Comparison of ENCODE assay signal across 20 mouse cellular contexts in genomic region chr5:52677126-52677525, GRCm38 (mm10). TPM values are rescaled to one million over a fixed set of nuclear protein-coding genes. Genes with fewer than 3 reads are reported as not detected.
DNase-seq lines count a peak whose midpoint lies in the region; ATAC-seq and TF ChIP-seq lines count a peak whose summit lies in the region.
"Had no signal": no experiment of that assay in that cellular context is flagged by ENCODE, and none has a peak within 500 bp of the region (broad histone marks: within the 10 kb centered on the region; RNA-seq: fewer than 3 reads in every experiment).

No protein-coding gene starts in this region.

- peak; percentile 16 for DNase-seq in gastrocnemius, adult 2 months
- no peak for DNase-seq in gastrocnemius, postnatal 10 days
- DNase-seq in lung, postnatal 4 days = peak; percentile 14 to 28
- no peak for DNase-seq in lung, postnatal 0 days (ENCODE audit: low spot score)
- DNase-seq in MEL (ENCODE audit: low read depth, low spot score) = no peak
- no peak for DNase-seq in right cerebral cortex, postnatal 4 days
- DNase-seq: adrenal gland, adult 2 months; adrenal gland, postnatal 25 days; cerebellum, adult 8-10 months; cerebellum, postnatal 14 days; gastrocnemius, postnatal 36 days had no signal

- ATAC-seq in lung, postnatal 0 days = no peak
- ATAC-seq in megakaryocyte progenitor cell, adult 5-6 weeks (replicated peaks; ENCODE audit: poor library complexity) = peak; percentile 80
- ATAC-seq: forebrain, embryonic 16.5 days had no signal

- no peak for TF ChIP-seq POLR2A in MEL (IDR thresholded peaks at IDR 0.05; ENCODE audit: control insufficient read depth in 1 of 2, insufficient read depth in 1 of 2, low read depth in 1 of 2, low read length in 2 of 2, poor library complexity in 1 of 2)

- WGBS in lung, postnatal 0 days = 59% methylated on average over 3 of the region's 3 CpGs

- intact Hi-C loops in gastrocnemius, adult 2 months (cut with DNase I) = no loop called here

- no peaks in the 10 kb centered on the region for H3K9me3 ChIP-seq in lung, postnatal 0 days (ENCODE audit: low read length)
- no peaks in the 10 kb centered on the region for H3K9me3 ChIP-seq in MEL (replicated peaks; ENCODE audit: insufficient read depth, low read length)
- H3K9me3 ChIP-seq: embryonic facial prominence, embryonic 13.5 days; forebrain, embryonic 12.5 days; heart, embryonic 15.5 days; hindbrain, embryonic 10.5 days had no signal

- TF ChIP-seq RAD21 in MEL (IDR thresholded peaks at IDR 0.05; ENCODE audit: low read depth, low read length) = no peak

- H3K4me2 ChIP-seq in lung, postnatal 0 days (replicated peaks; ENCODE audit: low read depth, low read length) = no peak overlapping the region
- H3K4me2 ChIP-seq: embryonic facial prominence, embryonic 13.5 days; forebrain, embryonic 12.5 days; heart, embryonic 11.5 days; heart, embryonic 15.5 days; hindbrain, embryonic 14.5 days had no signal

- no peaks in the 10 kb centered on the region for H3K79me2 ChIP-seq in MEL (ENCODE audit: control insufficient read depth, insufficient read depth, low read length, poor library complexity)

- no peak for TF ChIP-seq CTCF in gastrocnemius, adult 2 months (IDR thresholded peaks at IDR 0.05)
- TF ChIP-seq CTCF in lung, postnatal 0 days (IDR thresholded peaks at IDR 0.05) = no peak
- TF ChIP-seq CTCF in MEL (IDR thresholded peaks at IDR 0.05 in 2 of 3, conservative IDR thresholded peaks at IDR 0.05 in 1 of 3; ENCODE audit: control insufficient read depth in 1 of 3, insufficient read depth in 1 of 3, low read depth in 2 of 3, low read length in 3 of 3, poor library complexity in 1 of 3, severe bottlenecking in 1 of 3) = no peak

- H3K36me3 ChIP-seq in lung, postnatal 0 days (ENCODE audit: insufficient read depth, low read length) = no peaks in the 10 kb centered on the region
- H3K36me3 ChIP-seq in MEL (ENCODE audit: control insufficient read depth in 1 of 2, insufficient read depth in 2 of 2, low read length in 2 of 2) = no peaks in the 10 kb centered on the region
- H3K36me3 ChIP-seq: embryonic facial prominence, embryonic 13.5 days; forebrain, embryonic 12.5 days; heart, embryonic 15.5 days; hindbrain, embryonic 10.5 days had no signal

- no peak overlapping the region for H3K27ac ChIP-seq in gastrocnemius, adult 2 months
- no peak overlapping the region for H3K27ac ChIP-seq in lung, postnatal 0 days (ENCODE audit: low read length)
- H3K27ac ChIP-seq in MEL (ENCODE audit: control insufficient read depth, low read depth, low read length) = no peak overlapping the region
- H3K27ac ChIP-seq: embryonic facial prominence, embryonic 13.5 days; forebrain, embryonic 12.5 days; heart, adult 2 months; heart, embryonic 15.5 days; hindbrain, embryonic 10.5 days; hindbrain, embryonic 14.5 days had no signal

- H3K27me3 ChIP-seq in lung, postnatal 0 days (replicated peaks; ENCODE audit: insufficient read depth, low read length) = no peaks in the 10 kb centered on the region
- H3K27me3 ChIP-seq in MEL (ENCODE audit: control insufficient read depth in 1 of 2, insufficient read depth in 2 of 2, low read length in 2 of 2) = peaks cover 2 to 4% of the 10 kb centered on the region in 2 experiments

- H3K9ac ChIP-seq in lung, postnatal 0 days (replicated peaks; ENCODE audit: low read depth) = no peak overlapping the region
- H3K9ac ChIP-seq in MEL (ENCODE audit: control insufficient read depth, low read depth, low read length, poor library complexity, severe bottlenecking) = no peak overlapping the region
- H3K9ac ChIP-seq: embryonic facial prominence, embryonic 13.5 days; forebrain, embryonic 12.5 days; heart, embryonic 15.5 days; hindbrain, embryonic 14.5 days had no signal

- TF ChIP-seq EP300 in lung, postnatal 0 days (IDR thresholded peaks at IDR 0.05) = no peak
- TF ChIP-seq EP300 in MEL (IDR thresholded peaks at IDR 0.05; ENCODE audit: low read depth in 1 of 2, low read length in 2 of 2) = no peak

- no peaks in the 10 kb centered on the region for H3K4me1 ChIP-seq in lung, postnatal 0 days (ENCODE audit: insufficient read depth, low read depth, low read length)
- H3K4me1 ChIP-seq in MEL (ENCODE audit: control insufficient read depth in 1 of 2, insufficient read depth in 2 of 2, low read length in 2 of 2) = no peaks in the 10 kb centered on the region
- H3K4me1 ChIP-seq: embryonic facial prominence, embryonic 13.5 days; heart, embryonic 15.5 days had no signal

- H3K4me3 ChIP-seq in gastrocnemius, adult 2 months = no peak overlapping the region
- no peak overlapping the region for H3K4me3 ChIP-seq in lung, postnatal 0 days (ENCODE audit: low read depth, low read length)
- H3K4me3 ChIP-seq in MEL (ENCODE audit: control insufficient read depth in 1 of 2, insufficient read depth in 1 of 2, low read depth in 2 of 2, low read length in 2 of 2) = no peak overlapping the region
- H3K4me3 ChIP-seq: embryonic facial prominence, embryonic 13.5 days; forebrain, embryonic 12.5 days; heart, adult 2 months; heart, embryonic 15.5 days; hindbrain, embryonic 10.5 days had no signal

TF ChIP-seq in MEL, 35 proteins besides CTCF, POLR2A, EP300 and RAD21:
- no peak for TF ChIP-seq KAT2A (conservative IDR thresholded peaks at IDR 0.05; ENCODE audit: low read depth, low read length)
- TF ChIP-seq ZNF384 (IDR thresholded peaks at IDR 0.05; ENCODE audit: low read depth, low read length) = 0 out of 2 replicates have a peak, but pooled peaks have one; percentile 17

RNA-seq across cellular contexts. Expression of gene Sepsecs, which starts 7.6 kb away (rescaled TPM):
- 1 to 10 TPM; 6.0 to 7.2 TPM for total RNA-seq in gastrocnemius, adult 2 months (2021)
- total RNA-seq in gastrocnemius, postnatal 10 days (2021) = 1 to 10 TPM; 7.1 to 7.8 TPM
- polyA plus RNA-seq in lung, postnatal 0 days (2015; fragmentation: Nextera tagmentation; extraction: Ambion mirVana) = 9.0 and 9.9 TPM in 2 replicates
- total RNA-seq in MEL (2012; rRNA removed) = 11.3 and 12.2 TPM in 2 replicates
- polyA plus RNA-seq in MEL (2012; ENCODE audit: insufficient read depth in 1 of 2, insufficient read length in 2 of 2, low read depth in 1 of 2, low replicate concordance in 2 of 2, missing spikeins in 1 of 2) = 10 to 100 TPM in 1 of 2 experiments, not detected in 1; 11.8 TPM
- total RNA-seq in megakaryocyte progenitor cell, adult 5-6 weeks (2015) = 12.7 and 13.2 TPM in 2 replicates
- 15.8 and 16.7 TPM in 2 replicates for total RNA-seq in megakaryocyte progenitor cell, adult 5-6 weeks (2017)

Comparison
In these comparisons a context has a peak if more than half of its experiments do, and no peak if none do; other contexts are left out.
1. DNase-seq: peak in gastrocnemius, adult 2 months (single experiment) and lung, postnatal 4 days (2 of 2); none in gastrocnemius, postnatal 10 days (single experiment), lung, postnatal 0 days (single experiment), MEL (single experiment) and right cerebral cortex, postnatal 4 days (single experiment).